Mouse (Mus musculus) adrenal gland, postnatal 36 days (tissue): ENCODE measurements around the gene Slamf6. TPM values are rescaled to one million over a fixed set of nuclear protein-coding genes. Genes with fewer than 3 reads are reported as not detected.
"Not testable (repeated sequence)": the region's sequence is repeated elsewhere in the genome, so short reads cannot be mapped to it uniquely, and the experiment has no call there.

Experiments
- DNase-seq, 2 experiments: peaks; one replicate each; pipeline ENCODE4 v3.0.0; 2021; ENCODE audit warnings: mixed read lengths in 1 of 2
- long read RNA-seq, 2 experiments: library from polyadenylated mRNA; stranded (forward); transcript quantifications; one replicate each; pipeline ENCODE4 v2.0.0; 2021; ENCODE audit warnings: borderline sequencing depth in 2 of 2
- total RNA-seq, 2 experiments: library from RNA; stranded (reverse); gene quantifications; 2 replicates each; pipeline ENCODE4 v1.2.3; 2021

The Slamf6 gene
- under 1 TPM in 1 of 2 experiments, not detected in 1; 0.20 TPM for total RNA-seq
- long read RNA-seq, experiment 1, partial matches to known transcripts: 0 of 1 reads
- long read RNA-seq, experiment 1, other reads (novel, unspliced or antisense): 0 of 1 reads
- long read RNA-seq, experiment 2: 0 reads

GRCm38 (mm10) chr1:171917305-171918039 lies at the start of gene Slamf6:
Gene Slamf6, plus strand, starts transcription at chr1:171917515.
- no peak for DNase-seq

- no peak for DNase-seq
Observed at GRCm38 (mm10) chr1:171886989-171887388, 30.3 kb upstream of the Slamf6 start.

- DNase-seq: not testable (repeated sequence)
Observed at GRCm38 (mm10) chr1:171895364-171895763, 22.0 kb upstream of the Slamf6 start, which contains the start of gene Gm10521. Gene Gm10521, plus strand, starts transcription at chr1:171895664.

GRCm38 (mm10) chr1:171904011-171904410 lies 13.3 kb upstream of the Slamf6 start:
- DNase-seq: no peak

- no peak for DNase-seq
Observed at GRCm38 (mm10) chr1:171915638-171916458, 1.5 kb upstream of the Slamf6 start.

GRCm38 (mm10) chr1:171918136-171918920 lies 1.0 kb downstream of the Slamf6 start:
- DNase-seq: no peak

- no peak for DNase-seq
Observed at GRCm38 (mm10) chr1:171919193-171919592, 1.9 kb downstream of the Slamf6 start.

GRCm38 (mm10) chr1:171919901-171920510 lies 2.7 kb downstream of the Slamf6 start:
- no peak for DNase-seq

GRCm38 (mm10) chr1:171920989-171921621 lies 3.8 kb downstream of the Slamf6 start:
- no peak for DNase-seq

GRCm38 (mm10) chr1:171921641-171922040 lies 4.3 kb downstream of the Slamf6 start:
- DNase-seq: no peak

- no peak for DNase-seq
Observed at GRCm38 (mm10) chr1:171922844-171923243, 5.5 kb downstream of the Slamf6 start.

GRCm38 (mm10) chr1:171924900-171925299 lies 7.6 kb downstream of the Slamf6 start:
- no peak for DNase-seq

- no peak for DNase-seq
Observed at GRCm38 (mm10) chr1:171933851-171934250, 16.5 kb downstream of the Slamf6 start.

GRCm38 (mm10) chr1:171938952-171939948 lies 21.9 kb downstream of the Slamf6 start:
- no peak for DNase-seq

- DNase-seq: no peak
Observed at GRCm38 (mm10) chr1:171940626-171941025, 23.3 kb downstream of the Slamf6 start.

- no peak for DNase-seq
Observed at GRCm38 (mm10) chr1:171946447-171946995, 29.2 kb downstream of the Slamf6 start.

- no peak for DNase-seq
Observed at GRCm38 (mm10) chr1:171948161-171948945, 31.0 kb downstream of the Slamf6 start.

- no peak for DNase-seq
Observed at GRCm38 (mm10) chr1:171948946-171949508, 31.7 kb downstream of the Slamf6 start.
